In the genomic region with DNA sequence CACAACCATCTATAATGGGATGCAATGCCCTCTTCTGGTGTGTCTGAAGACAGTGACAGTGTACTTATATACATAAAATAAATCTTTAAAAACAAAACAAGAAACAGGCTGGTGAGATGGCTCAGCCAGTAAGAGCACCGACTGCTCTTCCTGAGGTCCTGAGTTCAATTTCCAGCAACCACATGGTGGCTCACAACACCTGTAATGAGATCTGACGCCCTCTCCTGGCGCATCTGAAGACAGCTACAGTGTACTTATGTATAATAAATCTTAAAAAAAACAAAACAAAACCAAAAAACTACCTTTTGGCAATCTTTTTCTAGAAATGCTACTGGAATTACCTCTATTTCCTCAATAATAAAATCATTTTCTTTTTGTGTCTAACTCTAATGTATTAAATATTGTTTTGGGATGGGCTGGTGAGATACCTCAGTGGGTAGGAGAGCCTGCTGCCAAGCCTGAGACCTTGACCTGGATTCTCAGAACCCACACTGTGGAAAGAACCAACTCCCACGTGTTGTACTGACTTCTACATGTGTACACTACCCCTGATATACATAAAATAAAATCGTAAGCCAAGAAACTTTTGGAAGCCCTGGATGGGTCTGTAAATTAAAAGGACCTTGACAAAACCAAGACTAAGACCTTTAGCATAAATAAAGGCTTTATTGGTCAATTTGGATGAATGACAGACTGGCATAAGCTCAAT, we compare ENCODE assay signal across 16 mouse cellular contexts. TPM values are rescaled to one million over a fixed set of nuclear protein-coding genes. Genes with fewer than 3 reads are reported as not detected.
DNase-seq lines count a peak whose midpoint lies in the region; ATAC-seq and TF ChIP-seq lines count a peak whose summit lies in the region.
"Had no signal": no experiment of that assay in that cellular context is flagged by ENCODE, and none has a peak within 500 bp of the region (broad histone marks: within the 10 kb centered on the region; RNA-seq: fewer than 3 reads in every experiment).

No protein-coding gene starts in this region.

- H3K9ac ChIP-seq in kidney, embryonic 15.5 days: no peak overlapping the region
- H3K9ac ChIP-seq: liver, embryonic 13.5 days; neural tube, embryonic 13.5 days had no signal

- H3K4me3 ChIP-seq in kidney, adult 2 months (ENCODE audit: insufficient read depth, low read depth, low read length): no peak overlapping the region
- no peak overlapping the region for H3K4me3 ChIP-seq in kidney, embryonic 15.5 days (replicated peaks)
- H3K4me3 ChIP-seq: embryonic facial prominence, embryonic 10.5 days; liver, embryonic 13.5 days; neural tube, embryonic 13.5 days had no signal

- H3K36me3 ChIP-seq in kidney, adult 2 months (ENCODE audit: control insufficient read depth, insufficient read depth, low read length): peaks cover 2% of the 10 kb centered on the region; the same call in 1 of the 2 replicates
- H3K36me3 ChIP-seq in kidney, embryonic 15.5 days: peaks cover 48% of the 10 kb centered on the region

- ATAC-seq in kidney, embryonic 15.5 days (replicated peaks; ENCODE audit: low FRiP score): no peak
- ATAC-seq in granulocyte monocyte progenitor cell, adult 5-6 weeks (replicated peaks; ENCODE audit: poor library complexity, severe bottlenecking): no peak
- ATAC-seq: forebrain, embryonic 14.5 days had no signal

- DNase-seq in kidney, adult 2 months: no peak
- DNase-seq in 416B (ENCODE audit: low read depth): peak; percentile 41
- DNase-seq in A20 (ENCODE audit: low read depth, low spot score): peak; percentile 50
- peak; percentile 50 for DNase-seq in ZHBTc4 (ENCODE audit: low read depth, low spot score)
- no peak for DNase-seq in frontal cortex, postnatal 14 days (ENCODE audit: low spot score in 2 of 2)
- DNase-seq: heart, adult 18-20 months; layer of hippocampus, adult 9-11 months; liver, embryonic 13.5 days; lung, postnatal 14 days; right cerebral cortex, postnatal 25 days; thymus, postnatal 25 days had no signal

- H3K4me1 ChIP-seq in kidney, adult 2 months (ENCODE audit: control insufficient read depth, insufficient read depth, low read length): peaks cover 14% of the 10 kb centered on the region; the same call in 1 of the 2 replicates
- H3K4me1 ChIP-seq in kidney, embryonic 15.5 days: peaks cover 14% of the 10 kb centered on the region

- no peak for TF ChIP-seq POLR2A in kidney, adult 2 months (IDR thresholded peaks at IDR 0.05; ENCODE audit: low read depth, low read length)

- H3K9me3 ChIP-seq in kidney, embryonic 15.5 days (replicated peaks): no peaks in the 10 kb centered on the region
- H3K9me3 ChIP-seq: embryonic facial prominence, embryonic 10.5 days; liver, embryonic 13.5 days; neural tube, embryonic 13.5 days had no signal

- no peak overlapping the region for H3K27ac ChIP-seq in kidney, adult 2 months (ENCODE audit: insufficient read depth, low read depth, low read length)
- H3K27ac ChIP-seq in kidney, embryonic 15.5 days: no peak overlapping the region
- H3K27ac ChIP-seq: embryonic facial prominence, embryonic 10.5 days; liver, embryonic 13.5 days; neural tube, embryonic 13.5 days had no signal

- WGBS in kidney, adult 2 months: 85% methylated on average over 5 of the region's 5 CpGs
- 92% methylated on average over 5 of the region's 5 CpGs for WGBS in kidney, embryonic 15.5 days

- H3K4me2 ChIP-seq in kidney, embryonic 15.5 days: no peak overlapping the region
- H3K4me2 ChIP-seq: liver, embryonic 13.5 days; neural tube, embryonic 13.5 days had no signal

- H3K27me3 ChIP-seq in kidney, adult 2 months (replicated peaks; ENCODE audit: control insufficient read depth, insufficient read depth, low read length): no peaks in the 10 kb centered on the region
- no peaks in the 10 kb centered on the region for H3K27me3 ChIP-seq in kidney, embryonic 15.5 days
- H3K27me3 ChIP-seq: liver, embryonic 13.5 days; neural tube, embryonic 13.5 days had no signal

- 0 out of 2 replicates have a peak, but pooled peaks have one; percentile 2 for TF ChIP-seq CTCF in kidney, adult 2 months (conservative IDR thresholded peaks at IDR 0.05; ENCODE audit: insufficient read depth, insufficient read length, low read depth, low read length)

RNA-seq across cellular contexts. Expression of gene Hax1, which starts 3.6 kb away (rescaled TPM):
- polyA plus RNA-seq in kidney, adult 2 months (2012; rRNA removed): 130 and 138 TPM in 2 replicates
- polyA plus RNA-seq in kidney, embryonic 15.5 days (2015; fragmentation: Nextera tagmentation; extraction: Ambion mirVana): 174 and 180 TPM in 2 replicates
- 117 and 123 TPM in 2 replicates for total RNA-seq in granulocyte monocyte progenitor cell, adult 5-6 weeks (2014; fragmentation: Nextera tagmentation)
- total RNA-seq in granulocyte monocyte progenitor cell, adult 5-6 weeks (2017): 86.2 and 87.3 TPM in 2 replicates

RNA-seq across cellular contexts. Expression of gene Atp8b2, which starts 31.7 kb away (rescaled TPM):
- 21.9 and 23.5 TPM in 2 replicates for polyA plus RNA-seq in kidney, adult 2 months (2012; rRNA removed)
- 11.9 and 13.2 TPM in 2 replicates for polyA plus RNA-seq in kidney, embryonic 15.5 days (2015; fragmentation: Nextera tagmentation; extraction: Ambion mirVana)
- 12.2 and 35.5 TPM in 2 replicates for total RNA-seq in granulocyte monocyte progenitor cell, adult 5-6 weeks (2014; fragmentation: Nextera tagmentation)
- total RNA-seq in granulocyte monocyte progenitor cell, adult 5-6 weeks (2017): 29.3 and 31.4 TPM in 2 replicates

RNA-seq across cellular contexts. Expression of gene 4933434E20Rik, which starts 56.5 kb away (rescaled TPM):
- 53.0 and 56.2 TPM in 2 replicates for polyA plus RNA-seq in kidney, adult 2 months (2012; rRNA removed)
- polyA plus RNA-seq in kidney, embryonic 15.5 days (2015; fragmentation: Nextera tagmentation; extraction: Ambion mirVana): 171 and 172 TPM in 2 replicates
- 35.2 and 45.3 TPM in 2 replicates for total RNA-seq in granulocyte monocyte progenitor cell, adult 5-6 weeks (2014; fragmentation: Nextera tagmentation)
- 49.6 and 63.6 TPM in 2 replicates for total RNA-seq in granulocyte monocyte progenitor cell, adult 5-6 weeks (2017)

RNA-seq across cellular contexts. Expression of gene Ubap2l, which starts 57.5 kb away (rescaled TPM):
- polyA plus RNA-seq in kidney, adult 2 months (2012; rRNA removed): 105 and 108 TPM in 2 replicates
- 197 and 201 TPM in 2 replicates for polyA plus RNA-seq in kidney, embryonic 15.5 days (2015; fragmentation: Nextera tagmentation; extraction: Ambion mirVana)
- 242 and 252 TPM in 2 replicates for total RNA-seq in granulocyte monocyte progenitor cell, adult 5-6 weeks (2014; fragmentation: Nextera tagmentation)
- 124 and 135 TPM in 2 replicates for total RNA-seq in granulocyte monocyte progenitor cell, adult 5-6 weeks (2017)

Comparison
In these comparisons a context has a peak if more than half of its experiments do, and no peak if none do; other contexts are left out.
1. DNase-seq: peak in 416B (single experiment), A20 (single experiment) and ZHBTc4 (single experiment); none in kidney, adult 2 months (single experiment) and frontal cortex, postnatal 14 days (0 of 2).